Mouse (Mus musculus): Measurements from ENCODE around the gene 1700067K01Rik. TPM values are rescaled to one million over a fixed set of nuclear protein-coding genes. Genes with fewer than 3 reads are reported as not detected.

The 1700067K01Rik gene
- total and polyA plus RNA-seq, 3 experiments, result 0.53 to 0.69 TPM; not detected in 1

DNA sequence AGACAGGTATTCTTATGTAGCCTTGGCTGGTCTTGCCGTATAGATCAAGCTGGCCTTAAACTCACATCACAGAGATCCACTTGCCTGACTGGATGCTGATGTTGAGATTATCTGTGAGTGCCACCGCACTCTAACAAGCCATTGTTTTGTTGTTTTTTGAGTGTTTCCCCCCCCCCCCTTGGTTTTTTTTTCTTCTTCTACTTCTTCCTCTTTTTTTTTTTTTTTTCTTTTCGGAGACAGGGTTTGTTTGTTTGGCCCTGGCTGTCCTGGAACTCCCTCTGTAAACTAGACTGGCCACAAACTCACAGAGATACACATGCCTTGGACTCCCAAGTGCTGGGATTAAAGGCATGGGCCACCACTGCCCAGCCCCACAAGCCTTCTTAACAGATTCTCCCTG, 7.3 kb upstream of the 1700067K01Rik start:
- Histone ChIP-seq H3K27me3 (ENCODE audit: control insufficient read depth in 1 of 2, insufficient read depth in 2 of 2, low read length in 2 of 2) (no peaks in the 10 kb centered on the region), H3K27ac (ENCODE audit: control insufficient read depth, low read depth, low read length) (no peak overlapping the region), H3K79me2 (ENCODE audit: control insufficient read depth, insufficient read depth, low read length, poor library complexity) (peaks cover 14% of the 10 kb centered on the region), H3K36me3 (ENCODE audit: control insufficient read depth in 1 of 2, insufficient read depth in 2 of 2, low read length in 2 of 2) (peaks cover 0 to 8% of the 10 kb centered on the region in 2 experiments; a peak in 3 of 4 replicates), H3K4me1 (ENCODE audit: control insufficient read depth in 1 of 2, insufficient read depth in 2 of 2, low read length in 2 of 2) (peaks cover 8 to 13% of the 10 kb centered on the region in 2 experiments), H3K9me3 (replicated peaks; ENCODE audit: insufficient read depth, low read length) (no peaks in the 10 kb centered on the region), H3K9ac (ENCODE audit: control insufficient read depth, low read depth, low read length, poor library complexity, severe bottlenecking) (no peak overlapping the region), H3K4me3 (ENCODE audit: control insufficient read depth in 1 of 2, insufficient read depth in 1 of 2, low read depth in 2 of 2, low read length in 2 of 2) (no peak overlapping the region)
- no peak for DNase-seq (ENCODE audit: low read depth, low spot score)
- no peak for TF ChIP-seq NRF1 (IDR thresholded peaks at IDR 0.05; ENCODE audit: insufficient read depth, low read depth, low read length, poor library complexity, severe bottlenecking)
- TF ChIP-seq ZNF384 (IDR thresholded peaks at IDR 0.05; ENCODE audit: low read depth, low read length), result peak; percentile 87
- no peak for TF ChIP-seq POLR2A (IDR thresholded peaks at IDR 0.05; ENCODE audit: control insufficient read depth in 1 of 2, insufficient read depth in 1 of 2, low read depth in 1 of 2, low read length in 2 of 2, poor library complexity in 1 of 2)

- no peak for TF ChIP-seq ZMIZ1 (IDR thresholded peaks at IDR 0.05; ENCODE audit: low read depth, low read length)
- TF ChIP-seq MAZ (IDR thresholded peaks at IDR 0.05; ENCODE audit: low read depth, low read length), result no peak
- no peak for TF ChIP-seq TBP (IDR thresholded peaks at IDR 0.05; ENCODE audit: low read depth, low read length)
- TF ChIP-seq CHD1 (IDR thresholded peaks at IDR 0.05; ENCODE audit: low read depth, low read length), result no peak
- TF ChIP-seq POLR2AphosphoS5 (IDR thresholded peaks at IDR 0.05; ENCODE audit: borderline replicate concordance, low read depth, low read length), result no peak
- TF ChIP-seq POLR2AphosphoS2 (IDR thresholded peaks at IDR 0.05; ENCODE audit: low read length), result no peak
- TF ChIP-seq GATA1 (IDR thresholded peaks at IDR 0.05; ENCODE audit: low read depth, low read length), result no peak
- no peak for TF ChIP-seq MYC (IDR thresholded peaks at IDR 0.05; ENCODE audit: low read depth, low read length)
- TF ChIP-seq USF1 (IDR thresholded peaks at IDR 0.05; ENCODE audit: low read depth, low read length), result no peak
- no peak for TF ChIP-seq MYB (IDR thresholded peaks at IDR 0.05; ENCODE audit: low read depth, low read length)
- no peak for TF ChIP-seq HCFC1 (IDR thresholded peaks at IDR 0.05; ENCODE audit: low read depth, low read length)
- no peak for TF ChIP-seq ELF1 (IDR thresholded peaks at IDR 0.05; ENCODE audit: low read depth, low read length)
- TF ChIP-seq SMC3 (IDR thresholded peaks at IDR 0.05; ENCODE audit: low read depth, low read length), result no peak
- no peak for TF ChIP-seq MEF2A (IDR thresholded peaks at IDR 0.05; ENCODE audit: extremely low read depth, insufficient replicate concordance, low read depth, low read length, poor library complexity, severe bottlenecking)
- TF ChIP-seq TCF12 (IDR thresholded peaks at IDR 0.05; ENCODE audit: low read depth, low read length), result no peak
- TF ChIP-seq ZC3H11A (IDR thresholded peaks at IDR 0.05; ENCODE audit: low read depth, low read length), result no peak
- no peak for TF ChIP-seq POLR2A (IDR thresholded peaks at IDR 0.05; ENCODE audit: control insufficient read depth in 1 of 2, insufficient read depth in 1 of 2, low read depth in 1 of 2, low read length in 2 of 2, poor library complexity in 1 of 2)
- no peak for TF ChIP-seq CHD2 (IDR thresholded peaks at IDR 0.05; ENCODE audit: low read length)
- no peak for TF ChIP-seq NELFE (IDR thresholded peaks at IDR 0.05; ENCODE audit: low read depth, low read length)
- TF ChIP-seq ZKSCAN1 (IDR thresholded peaks at IDR 0.05; ENCODE audit: low read depth, low read length), result no peak
- H3K9me3 ChIP-seq (replicated peaks; ENCODE audit: insufficient read depth, low read length), result no peaks in the 10 kb centered on the region
- H3K4me3 ChIP-seq (ENCODE audit: control insufficient read depth in 1 of 2, insufficient read depth in 1 of 2, low read depth in 2 of 2, low read length in 2 of 2), result peak overlapping the region; percentile 55 to 97; a peak in 3 of 4 replicates
- peak overlapping the region; percentile 79 for H3K9ac ChIP-seq (ENCODE audit: control insufficient read depth, low read depth, low read length, poor library complexity, severe bottlenecking)
- H3K27me3 ChIP-seq (ENCODE audit: control insufficient read depth in 1 of 2, insufficient read depth in 2 of 2, low read length in 2 of 2), result no peaks in the 10 kb centered on the region
- H3K79me2 ChIP-seq (ENCODE audit: control insufficient read depth, insufficient read depth, low read length, poor library complexity), result peaks cover 20% of the 10 kb centered on the region
- DNase-seq (ENCODE audit: low read depth, low spot score), result no peak
- H3K27ac ChIP-seq (ENCODE audit: control insufficient read depth, low read depth, low read length), result peak overlapping the region; percentile 68
- H3K36me3 ChIP-seq (ENCODE audit: control insufficient read depth in 1 of 2, insufficient read depth in 2 of 2, low read length in 2 of 2), result peaks cover 3 to 12% of the 10 kb centered on the region in 2 experiments; a peak in 2 of 4 replicates
- peaks cover 4 to 20% of the 10 kb centered on the region in 2 experiments for H3K4me1 ChIP-seq (ENCODE audit: control insufficient read depth in 1 of 2, insufficient read depth in 2 of 2, low read length in 2 of 2)
Observed at GRCm38 (mm10) chr8:83995973-83996372, 5.3 kb upstream of the 1700067K01Rik start.
